Comparison of ENCODE assay signal across 32 mouse cellular contexts in the genomic region with DNA sequence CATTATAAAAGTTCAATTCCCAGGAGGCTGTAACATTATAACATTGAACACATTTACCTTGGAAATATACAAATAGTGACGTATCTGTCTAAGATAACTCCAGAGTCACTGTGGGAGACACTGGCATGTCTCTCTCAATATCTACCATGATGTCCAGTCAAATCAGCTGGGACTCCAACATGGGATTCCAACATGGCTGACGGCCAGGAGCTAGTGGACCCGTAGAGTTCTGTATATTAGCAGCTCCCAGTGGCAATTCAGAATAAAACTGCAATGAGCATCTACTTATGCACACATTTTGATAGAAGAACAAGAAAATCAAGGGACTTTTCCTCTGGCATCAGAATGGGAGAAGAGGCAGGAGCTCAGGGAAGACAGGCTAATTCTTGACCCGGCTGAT.
"Had no signal": no experiment of that assay in that cellular context is flagged by ENCODE, and none has a peak within 500 bp of the region (broad histone marks: within the 10 kb centered on the region; RNA-seq: fewer than 3 reads in every experiment).

No protein-coding gene starts in this region.

- H3K27ac ChIP-seq: heart, embryonic 10.5 days; heart, embryonic 15.5 days; hindbrain, embryonic 10.5 days; hindbrain, embryonic 12.5 days; hindbrain, embryonic 13.5 days; hindbrain, embryonic 14.5 days; hindbrain, embryonic 15.5 days; hindbrain, postnatal 0 days; layer of hippocampus, adult 2 months; left cerebral cortex, adult 2 months had no signal

- H3K4me2 ChIP-seq: heart, embryonic 11.5 days; heart, embryonic 12.5 days; heart, embryonic 13.5 days; heart, embryonic 15.5 days; hindbrain, embryonic 12.5 days; hindbrain, embryonic 13.5 days; hindbrain, embryonic 14.5 days; hindbrain, embryonic 15.5 days; intestine, embryonic 15.5 days had no signal

- H3K9ac ChIP-seq: heart, embryonic 12.5 days; heart, embryonic 13.5 days; heart, embryonic 15.5 days; hindbrain, embryonic 12.5 days; hindbrain, embryonic 13.5 days; hindbrain, embryonic 14.5 days; hindbrain, embryonic 15.5 days; intestine, embryonic 15.5 days had no signal

- DNase-seq: heart, postnatal 10 days; heart, postnatal 14 days; heart, postnatal 36 days; heart, postnatal 4 days; kidney, adult 11 months; kidney, adult 18-20 months; kidney, adult 2 months; kidney, adult 8-10 months; kidney, adult 9 months; kidney, postnatal 10 days; kidney, postnatal 14 days; kidney, postnatal 25 days; kidney, postnatal 36 days; layer of hippocampus, adult 9-11 months; layer of hippocampus, postnatal 36 days had no signal

- H3K27me3 ChIP-seq: heart, embryonic 12.5 days; heart, embryonic 13.5 days; heart, embryonic 15.5 days; hindbrain, embryonic 12.5 days; hindbrain, embryonic 13.5 days; hindbrain, embryonic 15.5 days; intestine, embryonic 15.5 days had no signal

- H3K9me3 ChIP-seq: heart, embryonic 10.5 days; heart, embryonic 12.5 days; heart, embryonic 13.5 days; heart, embryonic 15.5 days; hindbrain, embryonic 10.5 days; hindbrain, embryonic 12.5 days; hindbrain, embryonic 13.5 days; hindbrain, embryonic 15.5 days; intestine, embryonic 15.5 days had no signal

- H3K36me3 ChIP-seq: heart, embryonic 10.5 days; heart, embryonic 12.5 days; heart, embryonic 13.5 days; heart, embryonic 15.5 days; hindbrain, embryonic 10.5 days; hindbrain, embryonic 12.5 days; hindbrain, embryonic 13.5 days; hindbrain, embryonic 15.5 days; intestine, embryonic 15.5 days had no signal

- ATAC-seq: hindbrain, embryonic 16.5 days; hindbrain, postnatal 0 days; inflammation-experienced regulatory T-cells, adult 6 months; intestine, embryonic 15.5 days; intestine, postnatal 0 days had no signal

- H3K4me3 ChIP-seq: heart, embryonic 10.5 days; heart, embryonic 12.5 days; heart, embryonic 13.5 days; heart, embryonic 15.5 days; hindbrain, embryonic 10.5 days; hindbrain, embryonic 12.5 days; hindbrain, embryonic 13.5 days; hindbrain, embryonic 15.5 days; intestine, embryonic 15.5 days; layer of hippocampus, adult 2 months; left cerebral cortex, adult 2 months had no signal
